Mouse (Mus musculus) ES-Bruce4 (cell line): ENCODE data around the gene Tmem170. TPM values are rescaled to one million over a fixed set of nuclear protein-coding genes. Genes with fewer than 3 reads are reported as not detected.

ENCODE experiments used
- H3K27ac ChIP-seq: 2 replicates; pipeline ENCODE4 v1.5.1; 2012; ENCODE audit warnings: low read length, inconsistent platforms; ENCODE audit not compliant: insufficient read depth
- H3K27me3 ChIP-seq: 2 replicates; pipeline ENCODE4 v1.6.1; 2012; ENCODE audit warnings: mild to moderate bottlenecking, low read length, inconsistent platforms; ENCODE audit not compliant: control insufficient read depth, poor library complexity, insufficient read depth, severe bottlenecking
- H3K36me3 ChIP-seq: 2 replicates; pipeline ENCODE4 v1.6.1; 2012; ENCODE audit warnings: inconsistent platforms, mild to moderate bottlenecking, low read length, moderate library complexity; ENCODE audit not compliant: control insufficient read depth, poor library complexity, insufficient read depth, severe bottlenecking
- H3K4me1 ChIP-seq: one replicate; pipeline ENCODE4 v1.8.1; 2011; ENCODE audit warnings: low read length; ENCODE audit not compliant: control insufficient read depth, insufficient read depth
- H3K4me3 ChIP-seq: 2 replicates; pipeline ENCODE4 v1.5.1; 2011; ENCODE audit warnings: low read depth, mild to moderate bottlenecking, low read length
- H3K9ac ChIP-seq: 2 replicates; pipeline ENCODE4 v1.6.1; 2012; ENCODE audit warnings: low read depth, mild to moderate bottlenecking, inconsistent platforms; ENCODE audit not compliant: poor library complexity, severe bottlenecking
- H3K9me3 ChIP-seq: replicated peaks from 2 replicates; pipeline ENCODE4 v1.6.1; 2012; ENCODE audit warnings: mild to moderate bottlenecking, low read length, inconsistent platforms; ENCODE audit not compliant: control insufficient read depth, poor library complexity, insufficient read depth, severe bottlenecking
- CTCF ChIP-seq: IDR thresholded peaks from one replicate; pipeline ENCODE4 v1.8.1; 2011; ENCODE audit warnings: low read depth, low read length
- EP300 ChIP-seq: IDR thresholded peaks from 2 replicates; pipeline ENCODE4 v1.6.1; 2011; ENCODE audit warnings: low read depth, low read length; ENCODE audit not compliant: insufficient read depth
- POLR2A ChIP-seq: IDR thresholded peaks from one replicate; pipeline ENCODE4 v1.8.1; 2011; ENCODE audit warnings: low read length; ENCODE audit not compliant: insufficient read depth
- polyA plus RNA-seq: library from polyadenylated mRNA; stranded (reverse); fragments of >200 nt; gene quantifications from 2 replicates; pipeline ENCODE4 v1.2.4, GENCODE M21; 2011; ENCODE audit warnings: low read depth; ENCODE audit not compliant: missing spikeins, insufficient read depth, insufficient read length

Tmem170 gene
- polyA plus RNA-seq, 1 experiment, result 31.2 TPM

DNA sequence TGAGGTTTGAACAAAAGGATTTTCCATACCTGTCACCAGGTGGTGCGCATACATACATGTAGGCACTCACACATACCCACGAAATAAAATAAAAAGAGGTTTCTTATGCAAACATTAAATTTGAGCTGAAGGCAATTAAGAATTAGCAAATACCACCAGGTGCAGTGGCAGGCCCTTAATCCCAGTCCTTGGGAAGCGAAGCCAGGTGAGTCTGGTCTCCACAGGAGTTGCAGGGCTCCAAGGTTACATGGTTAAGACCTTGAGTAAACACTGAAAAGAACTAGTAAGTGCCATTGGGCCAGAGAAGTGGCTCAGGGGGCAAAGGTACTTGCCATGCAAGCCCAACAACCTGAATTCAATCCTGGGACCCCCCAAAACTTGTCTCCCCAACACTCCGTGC lies 7.1 kb upstream of the Tmem170 start:
- TF ChIP-seq EP300 (no peak), POLR2A (no peak), CTCF (no peak)

DNA sequence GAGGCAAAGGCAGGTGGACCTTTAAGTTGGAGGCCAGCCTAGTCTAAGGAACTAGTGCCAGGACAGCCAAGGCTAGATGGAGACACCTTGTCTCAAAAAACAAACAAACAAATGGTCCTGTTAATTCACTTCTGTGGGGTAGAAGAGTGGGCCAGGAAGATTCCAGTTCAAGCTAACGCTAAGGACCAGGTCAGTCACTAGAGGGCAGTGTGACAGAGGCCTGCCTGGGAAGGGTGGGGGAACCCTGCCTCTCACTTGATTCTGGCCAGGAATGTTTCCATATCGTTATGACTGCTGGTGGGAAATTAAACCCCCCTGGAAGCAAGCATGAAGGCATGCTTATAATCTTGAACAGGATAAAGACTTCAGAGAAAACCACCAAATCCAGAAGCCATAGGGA lies 5.0 kb upstream of the Tmem170 start:
- no peaks in the 10 kb centered on the region for H3K36me3 ChIP-seq
- H3K4me1 ChIP-seq, result no peaks in the 10 kb centered on the region

More for the DNA sequence above, 7.1 kb upstream of the Tmem170 start:
- no peaks in the 10 kb centered on the region for H3K36me3 ChIP-seq
- H3K4me3 ChIP-seq, result no peak overlapping the region
- H3K27me3 ChIP-seq, result no peaks in the 10 kb centered on the region
- no peaks in the 10 kb centered on the region for H3K9me3 ChIP-seq
- H3K27ac ChIP-seq, result no peak overlapping the region
- no peaks in the 10 kb centered on the region for H3K4me1 ChIP-seq
- H3K9ac ChIP-seq, result no peak overlapping the region

DNA sequence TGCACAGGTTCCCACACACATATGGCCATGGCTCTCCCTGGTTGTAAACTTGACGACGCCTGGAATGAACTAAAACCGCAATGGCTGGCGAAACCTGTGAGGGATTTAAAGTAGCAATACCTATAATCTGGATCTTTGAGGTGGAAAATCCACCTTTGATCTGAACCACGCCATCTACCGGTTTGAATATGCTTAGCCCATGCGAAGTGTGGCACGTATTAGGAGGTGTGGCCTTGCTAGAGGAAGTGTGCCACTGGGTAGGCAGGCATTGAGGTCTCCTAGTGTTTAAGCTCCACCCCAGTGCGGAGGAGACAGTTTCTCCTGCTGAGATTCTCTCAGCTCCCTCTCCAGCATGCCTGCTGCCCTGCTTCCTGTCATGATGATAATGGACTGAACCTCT lies 1.2 kb upstream of the Tmem170 start:
- TF ChIP-seq CTCF (peak; percentile 34), EP300 (no peak), POLR2A (no peak)
- H3K9me3 ChIP-seq, result no peaks in the 10 kb centered on the region
- H3K27me3 ChIP-seq, result no peaks in the 10 kb centered on the region
- H3K27ac ChIP-seq, result no peak overlapping the region
- H3K4me1 ChIP-seq, result no peaks in the 10 kb centered on the region
- no peak overlapping the region for H3K9ac ChIP-seq
- no peak overlapping the region for H3K4me3 ChIP-seq
- H3K36me3 ChIP-seq, result peaks cover 12% of the 10 kb centered on the region

More for the DNA sequence above, 5.0 kb upstream of the Tmem170 start:
- H3K4me3 ChIP-seq, result no peak overlapping the region
- no peak overlapping the region for H3K27ac ChIP-seq
- no peaks in the 10 kb centered on the region for H3K9me3 ChIP-seq
- peak; percentile 98 for TF ChIP-seq CTCF
- no peak for TF ChIP-seq EP300
- no peak overlapping the region for H3K9ac ChIP-seq
- no peaks in the 10 kb centered on the region for H3K27me3 ChIP-seq

DNA sequence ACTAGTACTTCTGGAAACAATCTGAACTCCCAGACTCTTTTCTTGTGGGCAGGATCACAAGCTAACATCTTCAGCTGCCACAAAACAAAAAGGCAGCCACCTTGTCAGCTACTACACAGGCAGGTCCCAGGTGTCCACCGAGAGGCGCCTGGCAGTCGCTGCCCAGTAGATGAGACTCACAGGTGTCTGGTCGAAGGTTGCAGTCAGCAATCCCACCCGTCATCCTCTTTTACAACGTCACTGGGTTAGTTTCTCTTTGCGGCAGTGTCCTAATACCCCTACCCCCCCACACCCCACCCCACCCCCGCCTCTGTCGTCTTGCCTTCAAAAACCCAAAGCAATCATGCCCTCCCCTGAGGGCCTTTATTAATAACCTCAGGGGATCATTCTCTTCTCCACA lies 792 bp downstream of the Tmem170 start:
- TF ChIP-seq CTCF (no peak), EP300 (no peak), POLR2A (no peak)
- Histone ChIP-seq H3K36me3 (peaks cover 17% of the 10 kb centered on the region), H3K27ac (no peak overlapping the region), H3K4me3 (peak overlapping the region; percentile 82), H3K4me1 (no peaks in the 10 kb centered on the region), H3K9ac (peak overlapping the region; percentile 86), H3K27me3 (no peaks in the 10 kb centered on the region), H3K9me3 (no peaks in the 10 kb centered on the region)

DNA sequence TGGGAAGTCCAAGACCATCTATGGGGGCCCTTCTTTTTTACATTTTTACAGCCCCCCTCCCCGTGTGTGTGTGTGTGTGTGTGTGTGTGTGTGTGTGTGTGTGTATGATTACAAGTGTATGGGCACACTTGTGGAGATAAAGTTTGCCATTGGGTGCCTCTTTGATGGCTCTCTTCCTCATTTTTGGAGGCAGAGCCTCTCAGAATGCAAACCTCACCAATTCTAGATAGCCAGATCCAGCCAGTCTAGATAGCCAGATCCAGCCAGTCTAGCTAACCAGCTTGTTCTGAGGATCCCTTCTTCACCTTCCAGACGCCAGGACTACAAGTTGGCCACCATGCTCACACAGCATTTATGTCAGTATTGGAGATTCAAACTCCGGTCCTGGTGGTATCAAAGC lies 5.3 kb downstream of the Tmem170 start:
- Histone ChIP-seq H3K4me1 (no peaks in the 10 kb centered on the region), H3K27ac (no peak overlapping the region), H3K36me3 (peaks cover 26% of the 10 kb centered on the region), H3K9me3 (no peaks in the 10 kb centered on the region), H3K4me3 (no peak overlapping the region), H3K27me3 (no peaks in the 10 kb centered on the region), H3K9ac (no peak overlapping the region)
- no peak for TF ChIP-seq EP300
- TF ChIP-seq CTCF, result no peak
- no peak for TF ChIP-seq POLR2A

DNA sequence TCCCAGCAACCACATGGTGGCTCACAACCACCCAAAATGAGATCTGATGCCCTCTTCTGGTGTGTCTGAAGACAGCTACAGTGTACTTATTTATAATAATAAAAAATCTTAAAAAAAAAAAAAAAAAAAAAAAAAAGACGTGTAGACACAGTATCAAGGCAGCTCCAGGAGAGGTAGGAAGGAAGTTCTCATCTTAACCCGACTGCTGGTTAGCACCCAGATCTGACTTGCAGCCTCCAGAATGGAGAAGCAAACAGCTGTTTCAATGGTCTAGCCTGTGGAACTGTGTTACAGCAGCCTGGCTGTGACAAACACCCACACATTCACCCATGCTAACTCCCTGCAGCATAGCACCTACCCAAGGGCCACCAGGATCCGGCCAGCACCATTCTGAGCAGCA lies 6.2 kb downstream of the Tmem170 start:
- H3K4me3 ChIP-seq, result no peak overlapping the region

More for the DNA sequence above, 6.2 kb downstream of the Tmem170 start:
- TF ChIP-seq CTCF (no peak), EP300 (no peak), POLR2A (no peak)
- Histone ChIP-seq H3K9me3 (no peaks in the 10 kb centered on the region), H3K27me3 (no peaks in the 10 kb centered on the region), H3K9ac (no peak overlapping the region), H3K36me3 (peaks cover 34% of the 10 kb centered on the region), H3K4me1 (no peaks in the 10 kb centered on the region), H3K27ac (no peak overlapping the region)
